Mouse (Mus musculus) testis, adult 2 months (tissue): Measurements from ENCODE around the gene 1700025G04Rik. TPM values are rescaled to one million over a fixed set of nuclear protein-coding genes. Genes with fewer than 3 reads are reported as not detected.
A peak's percentile ranks its signal among the peaks of the same experiment; 100 is the strongest.

Experiments
- H3K27ac ChIP-seq: fragments of 200-500 bp; 2 replicates; pipeline ENCODE4 v1.5.1; 2012; ENCODE audit warnings: low read depth, low read length; ENCODE audit not compliant: control insufficient read depth, insufficient read depth
- H3K27me3 ChIP-seq: fragments of 200-500 bp; 2 replicates; pipeline ENCODE4 v1.6.1; 2012; ENCODE audit warnings: mild to moderate bottlenecking, low read length, moderate library complexity; ENCODE audit not compliant: control insufficient read depth, insufficient read depth
- H3K36me3 ChIP-seq: fragments of 200-500 bp; 2 replicates; pipeline ENCODE4 v1.6.1; 2012; ENCODE audit warnings: mild to moderate bottlenecking, low read length; ENCODE audit not compliant: control insufficient read depth, insufficient read depth
- H3K4me1 ChIP-seq: fragments of 200-500 bp; 2 replicates; pipeline ENCODE4 v1.6.1; 2012; ENCODE audit warnings: low read length; ENCODE audit not compliant: control insufficient read depth, insufficient read depth
- H3K4me3 ChIP-seq: fragments of 200-500 bp; 2 replicates; pipeline ENCODE4 v1.5.1; 2012; ENCODE audit warnings: low read depth, mild to moderate bottlenecking, low read length, moderate library complexity, mixed read lengths; ENCODE audit not compliant: control insufficient read depth
- CTCF ChIP-seq: fragments of 200-500 bp; IDR thresholded peaks from 2 replicates; pipeline ENCODE4 v1.5.1; 2012; ENCODE audit warnings: low read depth, mild to moderate bottlenecking, inconsistent platforms, low read length, moderate library complexity; ENCODE audit not compliant: control insufficient read depth, insufficient read depth, insufficient replicate concordance
- POLR2A ChIP-seq: fragments of 200-500 bp; IDR thresholded peaks from 2 replicates; pipeline ENCODE4 v1.6.1; 2012; ENCODE audit warnings: low read depth, mild to moderate bottlenecking, inconsistent platforms, low read length, moderate library complexity; ENCODE audit not compliant: control insufficient read depth
- polyA plus RNA-seq: library from polyadenylated mRNA; depleted of rRNA; stranded (reverse); fragments of >200 nt; gene quantifications from 2 replicates; pipeline ENCODE4 v1.2.3, GENCODE M21; 2012

The 1700025G04Rik gene
- polyA plus RNA-seq, 1 experiment: 12.0 TPM

- no peak for TF ChIP-seq CTCF
- TF ChIP-seq POLR2A: no peak
- Histone ChIP-seq H3K27me3 (no peaks in the 10 kb centered on the region), H3K36me3 (no peaks in the 10 kb centered on the region), H3K4me3 (no peak overlapping the region), H3K4me1 (no peaks in the 10 kb centered on the region), H3K27ac (no peak overlapping the region)
Measured at GRCm38 (mm10) chr1:152101746-152102145, 11.8 kb upstream of the 1700025G04Rik start.

GRCm38 (mm10) chr1:152096045-152096444 is 6.1 kb upstream of the 1700025G04Rik start:
- no peak overlapping the region for H3K27ac ChIP-seq
- H3K27me3 ChIP-seq: no peaks in the 10 kb centered on the region
- no peaks in the 10 kb centered on the region for H3K36me3 ChIP-seq
- no peaks in the 10 kb centered on the region for H3K4me1 ChIP-seq
- H3K4me3 ChIP-seq: no peak overlapping the region
- TF ChIP-seq CTCF (no peak), POLR2A (no peak)

- Histone ChIP-seq H3K4me1 (no peaks in the 10 kb centered on the region; the same call in 1 of the 2 replicates), H3K27me3 (no peaks in the 10 kb centered on the region; the same call in 1 of the 2 replicates), H3K4me3 (peak overlapping the region; percentile 73), H3K27ac (no peak overlapping the region), H3K36me3 (no peaks in the 10 kb centered on the region)
- TF ChIP-seq CTCF (no peak), POLR2A (no peak)
Measured at GRCm38 (mm10) chr1:152090564-152091545, 930 bp upstream of the 1700025G04Rik start.

GRCm38 (mm10) chr1:152089526-152089925 is 399 bp downstream of the 1700025G04Rik start:
- H3K36me3 ChIP-seq: no peaks in the 10 kb centered on the region
- H3K27ac ChIP-seq: no peak overlapping the region
- H3K27me3 ChIP-seq: no peaks in the 10 kb centered on the region; the same call in 1 of the 2 replicates
- peak overlapping the region; percentile 73 for H3K4me3 ChIP-seq
- TF ChIP-seq CTCF (no peak), POLR2A (no peak)
- H3K4me1 ChIP-seq: peaks cover 7% of the 10 kb centered on the region

- Histone ChIP-seq H3K36me3 (no peaks in the 10 kb centered on the region), H3K4me3 (peak overlapping the region; percentile 73), H3K27me3 (no peaks in the 10 kb centered on the region; the same call in 1 of the 2 replicates), H3K27ac (no peak overlapping the region), H3K4me1 (peaks cover 8% of the 10 kb centered on the region)
- TF ChIP-seq POLR2A: no peak
- TF ChIP-seq CTCF: no peak
Measured at GRCm38 (mm10) chr1:152088791-152089401, 1.0 kb downstream of the 1700025G04Rik start.

- no peaks in the 10 kb centered on the region for H3K36me3 ChIP-seq
- no peaks in the 10 kb centered on the region; the same call in 1 of the 2 replicates for H3K27me3 ChIP-seq
- no peak overlapping the region for H3K4me3 ChIP-seq
- peaks cover 10% of the 10 kb centered on the region for H3K4me1 ChIP-seq
- no peak for TF ChIP-seq POLR2A
- TF ChIP-seq CTCF: no peak
- H3K27ac ChIP-seq: no peak overlapping the region
Measured at GRCm38 (mm10) chr1:152088030-152088429, 1.9 kb downstream of the 1700025G04Rik start.

- TF ChIP-seq POLR2A (no peak), CTCF (no peak)
Measured at GRCm38 (mm10) chr1:152086951-152087350, 3.0 kb downstream of the 1700025G04Rik start.

More at GRCm38 (mm10) chr1:152086951-152087350, 3.0 kb downstream of the 1700025G04Rik start:
- no peaks in the 10 kb centered on the region for H3K36me3 ChIP-seq
- no peak overlapping the region for H3K27ac ChIP-seq
- peaks cover 10% of the 10 kb centered on the region for H3K4me1 ChIP-seq
- H3K4me3 ChIP-seq: no peak overlapping the region
- H3K27me3 ChIP-seq: no peaks in the 10 kb centered on the region; the same call in 1 of the 2 replicates
